Mouse (Mus musculus): ENCODE data around the gene Ptger1.

GRCm38 (mm10) chr8:83697374-83698220 lies 31.1 kb downstream of the Ptger1 start:
- TF ChIP-seq CTCF (IDR thresholded peaks at IDR 0.05; ENCODE audit: low read depth, low read length) = no peak
- TF ChIP-seq POLR2A (IDR thresholded peaks at IDR 0.05; ENCODE audit: borderline replicate concordance, low read depth, low read length) = no peak
